Mouse (Mus musculus): ENCODE measurements at regions not wholly inside any gene's neighbourhood (a gene's known extent, or its start where the extent isn't known, plus 50 kb on each side); places are given as distances from the start of the nearest gene placed in this dataset.

DNA sequence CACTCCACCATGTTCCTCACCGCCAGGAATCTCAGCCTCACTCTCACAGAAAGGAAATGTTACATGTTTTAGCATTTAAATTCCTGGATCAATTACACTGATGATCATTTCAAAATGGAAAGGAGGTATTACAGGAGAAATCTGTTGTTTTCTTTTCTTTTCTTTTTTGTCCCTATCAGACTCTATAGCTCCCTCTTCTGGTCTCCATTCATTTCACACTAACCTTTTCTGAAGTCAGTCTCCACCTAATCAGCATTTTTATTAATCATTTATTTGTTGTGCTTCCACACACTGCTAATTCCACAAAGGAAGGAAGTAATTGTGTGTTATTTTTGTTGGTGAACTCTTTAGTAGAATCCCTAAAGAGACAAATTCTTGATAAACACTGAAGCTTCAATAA lies 130.5 kb upstream of the Car10 start:
- no peak for DNase-seq (ENCODE audit: low spot score in 2 of 2)

DNA sequence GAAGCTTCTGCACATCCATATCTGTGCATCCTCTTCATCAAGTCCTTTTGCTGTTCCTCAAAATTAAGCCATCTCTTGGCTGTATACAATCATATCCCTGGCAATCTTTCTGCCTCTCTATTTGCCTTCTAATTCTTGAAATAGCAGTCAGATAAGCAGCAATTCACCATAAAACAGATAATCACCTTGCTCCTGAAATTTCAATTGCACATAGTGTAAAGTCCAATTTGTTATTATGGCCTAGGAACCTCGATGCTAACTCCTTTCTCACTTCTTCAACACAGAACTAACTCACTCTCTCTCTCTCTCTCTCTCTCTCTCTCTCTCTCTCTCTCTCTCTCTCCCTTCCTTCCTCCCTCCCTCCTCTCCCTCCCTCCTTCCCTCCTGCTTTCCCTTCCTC lies 98.2 kb upstream of the Car10 start:
- DNase-seq (ENCODE audit: low spot score in 2 of 2) = no peak

GRCm38 (mm10) chr11:93005991-93006390 lies 91.8 kb upstream of the Car10 start:
- DNase-seq (ENCODE audit: low spot score in 2 of 2) = no peak

- no peak for DNase-seq (ENCODE audit: low spot score in 2 of 2)
These were observed 71.8 kb upstream of the Car10 start for GRCm38 (mm10) chr11:93025981-93026380.

DNA sequence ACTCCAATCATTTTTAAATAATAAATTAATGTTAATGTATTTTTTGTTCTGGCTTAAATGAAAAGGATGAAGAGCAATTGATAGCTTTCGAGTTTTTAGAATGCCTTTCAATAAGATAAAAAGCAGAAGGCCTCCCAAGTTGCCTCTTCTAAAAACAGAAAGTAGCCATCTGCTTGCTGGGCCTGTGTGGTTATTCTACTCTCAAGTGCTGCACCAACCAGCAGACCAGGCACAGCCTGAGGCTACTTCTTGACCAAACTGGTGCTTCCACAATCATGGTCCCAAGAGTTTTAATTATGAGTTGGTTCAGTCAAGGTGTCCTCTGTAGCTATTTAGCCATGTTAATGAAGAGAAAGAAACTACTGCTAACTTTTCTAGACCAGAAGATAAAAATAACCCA lies 62.3 kb upstream of the Car10 start:
- DNase-seq (ENCODE audit: low spot score in 2 of 2) = no peak

- DNase-seq (ENCODE audit: low spot score in 2 of 2) = no peak
These were observed 60.0 kb upstream of the Car10 start for GRCm38 (mm10) chr11:93037846-93038245.

DNA sequence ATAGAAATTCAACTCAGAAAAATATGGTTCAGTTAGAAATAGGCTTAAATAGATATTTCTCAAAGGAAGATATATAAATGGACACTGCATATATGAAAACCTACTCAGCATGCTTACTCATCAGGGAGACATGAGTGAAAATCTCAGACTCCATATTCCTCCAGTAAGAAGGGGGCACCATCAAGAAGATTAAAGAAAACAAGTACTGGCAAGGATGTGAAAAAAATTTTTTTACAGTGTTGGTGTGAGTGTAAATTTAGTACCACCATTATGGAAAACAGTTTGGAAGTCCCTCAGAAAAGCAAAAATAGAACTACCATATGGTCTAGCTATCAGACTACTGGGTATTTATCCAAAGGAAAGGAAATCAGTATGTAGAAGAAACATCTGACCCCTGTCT lies 58.5 kb upstream of the Car10 start:
- DNase-seq (ENCODE audit: low spot score in 2 of 2) = no peak

DNA sequence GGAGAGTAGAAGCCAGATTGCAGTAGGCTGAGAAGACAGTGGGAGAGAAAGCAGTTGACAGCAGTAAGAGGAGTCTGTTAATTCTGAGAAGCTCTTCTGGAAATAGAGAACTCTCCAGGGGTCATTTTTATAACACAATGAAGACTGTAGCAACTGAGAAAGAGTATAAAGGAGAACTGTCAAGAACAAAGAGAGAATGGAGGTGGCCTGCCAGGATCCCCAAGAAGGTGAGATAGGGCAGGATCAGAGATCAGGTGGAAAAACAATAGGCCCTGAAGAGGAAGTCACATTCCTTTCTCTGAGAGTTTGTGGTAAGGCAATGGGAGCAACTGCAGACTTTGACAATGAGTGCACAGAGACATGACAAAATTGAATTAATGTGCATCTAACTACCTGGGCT lies 57.0 kb upstream of the Car10 start:
- DNase-seq (ENCODE audit: low spot score in 2 of 2) = no peak

- peak; percentile 6 for DNase-seq (ENCODE audit: low spot score in 2 of 2)
These were observed 52.8 kb upstream of the Car10 start for GRCm38 (mm10) chr11:93044998-93045397.

Measured in frontal cortex, postnatal 14 days (tissue).